Mouse (Mus musculus) kidney, postnatal 25 days (tissue): ENCODE results near the gene Ric3.

Experiments
- DNase-seq, 2 experiments: peaks; one replicate each; pipeline ENCODE4 v3.0.0; 2021; ENCODE audit warnings: mixed read lengths in 2 of 2

The Ric3 gene

GRCm38 (mm10) chr7:108996156-108996555, 87.0 kb downstream of the Ric3 start:
- no peak for DNase-seq

DNA sequence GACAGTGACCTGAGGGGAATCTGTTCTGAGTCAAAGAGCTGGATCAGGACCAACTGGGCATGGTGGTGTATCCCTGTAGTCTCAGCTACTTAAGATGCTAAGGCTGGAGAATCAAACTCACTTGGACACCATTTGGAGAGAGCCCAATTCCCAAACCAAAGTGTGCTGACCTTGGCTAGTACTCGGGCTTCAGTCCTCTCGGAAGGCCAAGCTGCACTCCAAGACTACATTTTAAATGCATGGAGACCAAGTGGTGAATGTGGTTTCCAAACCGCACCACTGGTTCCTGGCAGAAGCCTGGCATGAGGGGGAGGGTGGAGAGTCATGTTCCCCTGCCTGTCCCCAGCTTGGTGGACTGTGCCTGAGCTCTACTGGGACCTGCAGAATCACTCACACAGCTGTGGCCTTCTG, 89.2 kb downstream of the Ric3 start:
- no peak for DNase-seq

GRCm38 (mm10) chr7:108993230-108993629, 89.9 kb downstream of the Ric3 start:
- peak; percentile 28 to 65 for DNase-seq

DNA sequence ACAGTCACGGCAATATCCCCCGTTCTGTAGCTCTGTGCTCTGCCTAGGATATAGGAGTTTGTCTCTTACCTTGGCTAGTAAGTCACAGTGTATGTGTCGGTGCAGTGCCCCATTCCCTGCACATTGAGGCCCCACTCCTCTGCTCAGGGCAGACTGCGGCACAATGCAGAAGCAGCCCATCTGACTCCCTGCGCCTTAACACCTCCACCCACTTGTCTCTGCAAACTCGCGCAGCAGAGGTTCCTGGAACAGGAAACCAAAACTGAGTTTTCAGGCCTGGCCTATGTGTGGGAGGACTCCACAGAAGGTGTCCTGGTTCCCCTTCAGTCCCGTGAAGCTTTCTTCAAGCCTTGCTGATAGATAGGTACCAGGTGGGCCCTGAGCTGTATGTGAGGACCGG, 91.9 kb downstream of the Ric3 start:
- no peak for DNase-seq

DNA sequence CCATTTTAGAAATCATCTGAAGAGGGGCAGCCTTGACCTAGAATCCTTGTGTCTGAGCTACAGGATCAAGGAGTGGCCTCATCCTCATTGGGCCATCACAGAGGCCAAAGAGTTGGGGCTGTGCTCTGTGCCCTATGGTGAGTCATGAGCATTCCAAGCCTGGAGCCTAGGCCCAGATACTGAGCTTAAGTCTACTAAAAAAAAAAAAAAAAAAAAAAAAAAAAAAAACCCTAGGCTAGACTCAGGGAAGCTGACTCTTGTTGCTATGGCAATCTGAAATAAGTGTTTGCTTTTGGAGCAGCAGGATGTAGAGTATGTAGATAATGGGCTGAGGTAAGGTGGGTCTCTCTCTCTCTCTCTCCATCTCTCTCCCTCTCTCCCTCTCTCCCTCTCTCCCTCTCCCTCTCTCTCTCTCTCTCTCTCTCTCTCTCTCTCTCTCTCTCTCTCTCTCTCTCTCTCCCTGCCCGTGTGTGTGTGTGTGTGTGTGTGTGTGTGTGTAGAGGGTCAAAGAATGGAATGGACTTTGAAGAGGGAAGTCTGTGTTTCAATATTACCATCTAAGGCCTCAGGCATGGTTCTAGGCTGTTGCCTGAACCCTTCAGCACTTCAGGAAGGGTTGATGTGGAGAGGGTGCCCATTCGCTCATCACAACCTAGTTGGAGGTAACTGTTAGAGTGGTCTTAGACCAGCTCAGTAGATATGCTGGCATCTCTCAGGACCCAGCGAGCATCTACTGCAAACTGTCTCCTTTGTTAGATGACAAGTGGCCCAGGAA, 97.0 kb downstream of the Ric3 start:
- no peak for DNase-seq
